Mouse (Mus musculus) intestine, embryonic 15.5 days (tissue): ENCODE results near the gene Prr15l. TPM values are rescaled to one million over a fixed set of nuclear protein-coding genes. Genes with fewer than 3 reads are reported as not detected.

Experiments
- ATAC-seq: fragments of 200-750 bp; cut with Nextera tagmentation; 2 replicates; pipeline ENCODE4 v1.8.0; 2017; ENCODE audit warnings: moderate TSS enrichment, moderate library complexity
- H3K27ac ChIP-seq: fragments of 300-500 bp; sonication (generic); 2 replicates; pipeline ENCODE4 v1.5.1; 2015; ENCODE audit warnings: mild to moderate bottlenecking, inconsistent platforms
- H3K27me3 ChIP-seq: fragments of 300-500 bp; sonication (generic); replicated peaks from 2 replicates; pipeline ENCODE4 v1.6.1; 2015; ENCODE audit warnings: inconsistent platforms
- H3K36me3 ChIP-seq: fragments of 300-500 bp; sonication (generic); 2 replicates; pipeline ENCODE4 v1.6.1; 2015; ENCODE audit warnings: inconsistent platforms
- H3K4me1 ChIP-seq: fragments of 300-500 bp; sonication (generic); replicated peaks from 2 replicates; pipeline ENCODE4 v1.6.1; 2015; ENCODE audit warnings: inconsistent platforms
- H3K4me2 ChIP-seq: fragments of 300-500 bp; sonication (generic); replicated peaks from 2 replicates; pipeline ENCODE4 v1.6.1; 2015; ENCODE audit warnings: mild to moderate bottlenecking, inconsistent platforms
- H3K4me3 ChIP-seq: fragments of 300-500 bp; sonication (generic); replicated peaks from 2 replicates; pipeline ENCODE4 v1.5.1; 2015; ENCODE audit warnings: inconsistent platforms
- H3K9ac ChIP-seq: fragments of 300-500 bp; sonication (generic); 2 replicates; pipeline ENCODE4 v1.6.1; 2015; ENCODE audit warnings: inconsistent platforms
- H3K9me3 ChIP-seq: fragments of 300-500 bp; sonication (generic); 2 replicates; pipeline ENCODE4 v1.6.1; 2016; ENCODE audit warnings: inconsistent platforms
- WGBS: fragments of 180-500 bp; shearing (Covaris S2); methylation state at CpG from one replicate; pipeline ENCODE4 v1.1.7; 2015; 5-methylcytosine and 5-hydroxymethylcytosine counted together
- polyA plus RNA-seq: library from polyadenylated mRNA; unstranded; fragments of >200 nt; fragmentation: Nextera tagmentation; extraction: Ambion mirVana; gene quantifications from 2 replicates; pipeline ENCODE4 v1.2.1, GENCODE M21; 2015

The Prr15l gene
- polyA plus RNA-seq, 1 experiment from 2014 or later = 84.7 TPM

DNA sequence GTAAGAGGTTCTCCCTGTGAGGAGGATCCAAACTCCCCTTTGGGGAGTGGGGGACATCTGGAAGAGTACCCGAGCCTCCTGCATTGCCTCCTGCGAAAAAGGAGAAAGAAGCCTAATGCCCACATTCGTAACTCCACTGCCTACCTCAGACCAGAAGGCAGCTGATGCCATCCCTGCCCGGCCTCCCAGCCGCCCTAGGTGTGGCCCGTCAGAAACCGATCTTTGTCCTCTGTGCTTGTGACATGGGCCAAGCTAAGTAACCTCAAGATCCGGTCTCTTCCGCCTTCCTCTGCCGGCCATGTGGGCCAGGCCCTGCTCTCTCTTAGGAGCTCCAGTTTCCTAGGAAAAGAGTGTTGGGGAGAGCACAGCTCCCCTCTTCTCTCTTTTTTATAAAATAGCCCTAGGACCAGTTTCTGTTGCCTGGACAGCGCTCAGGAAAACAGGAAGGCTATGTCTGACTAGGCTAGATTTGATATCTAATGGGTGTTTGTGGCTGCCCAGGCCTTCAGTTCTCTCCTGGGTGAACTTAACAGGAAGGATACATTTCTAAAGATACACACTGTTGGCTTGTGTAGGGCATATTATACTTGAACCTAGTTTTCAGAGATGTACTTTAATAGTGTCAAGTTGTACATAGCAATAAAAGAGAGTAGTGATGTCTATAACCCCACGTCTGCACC, 2.3 kb upstream of the Prr15l start:
- Histone ChIP-seq H3K4me3 (no peak overlapping the region), H3K4me1 (peaks cover 9% of the 10 kb centered on the region; the same call in 1 of the 2 replicates), H3K9me3 (no peaks in the 10 kb centered on the region), H3K36me3 (no peaks in the 10 kb centered on the region), H3K4me2 (no peak overlapping the region), H3K27ac (peak overlapping the region; percentile 69), H3K27me3 (no peaks in the 10 kb centered on the region), H3K9ac (no peak overlapping the region)
- ATAC-seq = peak; percentile 37
- WGBS = 68% methylated on average over 12 of the region's 12 CpGs

DNA sequence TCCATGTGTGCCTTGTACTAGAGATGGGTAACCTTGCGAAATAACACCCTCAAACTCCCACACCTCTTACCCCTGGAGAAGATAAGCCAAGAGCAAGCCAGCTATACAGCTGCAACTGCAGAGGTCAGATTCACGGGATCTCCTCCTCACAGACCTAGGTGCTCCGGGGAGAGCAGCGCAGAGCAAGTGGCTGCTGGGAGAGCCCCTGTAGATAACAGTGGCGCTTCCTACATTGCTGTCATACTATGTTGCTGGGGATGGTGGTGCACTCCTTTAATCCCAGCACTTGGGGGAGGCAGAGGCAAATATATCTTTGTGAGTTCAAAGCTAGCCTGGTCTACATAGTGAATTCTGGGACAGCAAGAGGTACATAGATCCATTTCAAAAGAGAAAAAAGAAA, 1.3 kb upstream of the Prr15l start:
- peaks cover 11% of the 10 kb centered on the region; the same call in 1 of the 2 replicates for H3K4me1 ChIP-seq
- 79% methylated on average over 5 of the region's 5 CpGs for WGBS
- H3K9me3 ChIP-seq = no peaks in the 10 kb centered on the region
- H3K27me3 ChIP-seq = no peaks in the 10 kb centered on the region
- no peak for ATAC-seq
- no peaks in the 10 kb centered on the region for H3K36me3 ChIP-seq
- H3K4me2 ChIP-seq = no peak overlapping the region
- H3K4me3 ChIP-seq = no peak overlapping the region
- no peak overlapping the region for H3K9ac ChIP-seq
- H3K27ac ChIP-seq = 0 out of 2 replicates have a peak overlapping the region, but pooled peaks have one; percentile 48

DNA sequence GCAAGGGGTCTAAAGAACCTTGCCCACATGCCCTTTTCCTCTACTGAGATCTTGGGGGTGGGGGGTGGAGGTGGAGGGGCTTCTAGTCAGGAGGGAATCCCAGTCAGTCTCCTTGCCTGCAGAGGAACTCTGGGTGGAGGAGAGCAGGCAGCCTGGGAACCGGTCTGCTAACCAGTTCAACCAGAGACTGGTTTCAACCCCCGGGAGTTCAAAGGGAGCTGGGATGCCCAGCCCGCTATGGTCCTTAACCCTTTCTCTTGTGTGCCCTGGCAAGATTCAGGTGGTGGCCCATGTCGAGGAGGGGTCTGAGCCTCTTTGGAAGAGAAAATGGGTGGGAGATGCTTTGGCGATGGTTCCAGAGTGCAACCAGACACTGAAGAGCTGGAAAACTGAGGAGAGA, 787 bp downstream of the Prr15l start:
- 6% methylated on average over 5 of the region's 5 CpGs for whole genome bisulfite sequencing
- no peaks in the 10 kb centered on the region for H3K36me3 ChIP-seq
- 0 out of 2 replicates have a peak overlapping the region, but pooled peaks have one; percentile 62 for H3K9ac ChIP-seq
- no peaks in the 10 kb centered on the region for H3K27me3 ChIP-seq
- peak overlapping the region; percentile 44 for H3K4me3 ChIP-seq
- peaks cover 13% of the 10 kb centered on the region; the same call in 1 of the 2 replicates for H3K4me1 ChIP-seq
- H3K27ac ChIP-seq = peak overlapping the region; percentile 98
- H3K4me2 ChIP-seq = peak overlapping the region; percentile 52
- H3K9me3 ChIP-seq = no peaks in the 10 kb centered on the region
- peak; percentile 80 for ATAC-seq

DNA sequence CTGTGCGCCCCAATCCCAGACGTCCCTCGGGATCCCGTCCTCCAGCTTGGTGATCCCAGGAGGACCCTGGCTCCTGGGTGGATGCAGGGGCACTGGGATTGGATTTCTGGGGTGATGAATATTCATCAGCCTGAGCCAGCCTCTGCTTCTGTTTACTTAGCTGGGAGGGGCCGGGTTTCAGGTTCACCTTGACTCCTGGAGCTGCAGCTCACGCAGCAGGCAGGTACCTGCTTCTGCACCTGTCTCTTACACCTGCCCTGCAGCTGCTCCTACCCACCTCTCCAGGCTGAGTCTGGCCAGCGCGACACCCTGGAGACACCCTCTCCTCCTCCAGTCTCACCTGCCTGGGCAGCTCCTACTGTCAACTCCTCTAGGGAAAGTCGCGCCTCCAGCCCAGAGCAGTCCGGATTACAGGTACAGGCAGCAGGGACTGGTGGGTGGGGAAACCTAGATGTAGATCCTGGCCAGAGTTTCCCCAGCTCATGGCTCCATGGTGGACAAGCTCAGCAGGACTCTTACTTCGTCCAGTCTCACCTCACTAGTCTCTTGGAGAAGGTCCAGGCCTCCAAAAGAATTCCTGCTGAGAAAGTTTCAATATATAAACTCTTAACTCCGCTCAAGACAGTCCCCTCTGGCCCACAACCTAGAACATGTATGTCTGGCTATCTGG, 1.3 kb downstream of the Prr15l start:
- Histone ChIP-seq H3K27me3 (no peaks in the 10 kb centered on the region), H3K36me3 (no peaks in the 10 kb centered on the region), H3K4me2 (peak overlapping the region; percentile 52), H3K9me3 (no peaks in the 10 kb centered on the region), H3K4me1 (peaks cover 16% of the 10 kb centered on the region), H3K27ac (peak overlapping the region; percentile 98), H3K4me3 (peak overlapping the region; percentile 44), H3K9ac (peak overlapping the region; percentile 62)
- WGBS = 10% methylated on average over 13 of the region's 13 CpGs
- peak; percentile 88 for ATAC-seq

DNA sequence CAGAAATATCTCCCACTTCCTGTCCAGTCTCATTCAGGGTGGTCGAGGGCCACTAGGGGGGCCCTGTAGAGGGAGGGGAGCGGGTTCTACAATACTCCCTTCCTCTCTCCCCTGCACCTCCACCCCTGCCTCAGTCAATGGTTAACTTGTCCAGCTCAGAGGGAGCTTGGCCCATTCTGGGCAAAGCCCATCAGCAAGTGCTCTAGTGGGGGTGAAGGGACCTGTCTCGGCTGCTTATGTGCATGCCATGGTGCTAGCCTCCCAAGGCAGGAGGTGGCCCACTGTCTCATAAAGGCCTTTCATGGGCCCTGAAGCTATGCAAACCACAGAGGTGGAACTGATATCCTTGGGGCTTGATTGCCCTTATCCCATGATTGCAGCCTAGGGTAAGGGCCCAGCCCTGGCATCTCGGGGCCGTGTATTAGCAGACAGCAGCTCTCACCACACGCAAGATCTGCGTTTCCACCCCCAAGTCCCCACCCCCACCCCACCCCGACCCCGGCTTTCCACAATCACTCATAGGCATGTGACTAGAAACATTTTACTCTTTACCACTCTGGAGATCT, 1.9 kb downstream of the Prr15l start:
- Histone ChIP-seq H3K4me1 (peaks cover 23% of the 10 kb centered on the region), H3K9me3 (no peaks in the 10 kb centered on the region), H3K4me2 (peak overlapping the region; percentile 52), H3K27me3 (no peaks in the 10 kb centered on the region), H3K9ac (peak overlapping the region; percentile 62), H3K27ac (peak overlapping the region; percentile 98), H3K4me3 (peak overlapping the region; percentile 44), H3K36me3 (no peaks in the 10 kb centered on the region)
- WGBS = 45% methylated on average over 9 of the region's 9 CpGs
- peak; percentile 54 for ATAC-seq

DNA sequence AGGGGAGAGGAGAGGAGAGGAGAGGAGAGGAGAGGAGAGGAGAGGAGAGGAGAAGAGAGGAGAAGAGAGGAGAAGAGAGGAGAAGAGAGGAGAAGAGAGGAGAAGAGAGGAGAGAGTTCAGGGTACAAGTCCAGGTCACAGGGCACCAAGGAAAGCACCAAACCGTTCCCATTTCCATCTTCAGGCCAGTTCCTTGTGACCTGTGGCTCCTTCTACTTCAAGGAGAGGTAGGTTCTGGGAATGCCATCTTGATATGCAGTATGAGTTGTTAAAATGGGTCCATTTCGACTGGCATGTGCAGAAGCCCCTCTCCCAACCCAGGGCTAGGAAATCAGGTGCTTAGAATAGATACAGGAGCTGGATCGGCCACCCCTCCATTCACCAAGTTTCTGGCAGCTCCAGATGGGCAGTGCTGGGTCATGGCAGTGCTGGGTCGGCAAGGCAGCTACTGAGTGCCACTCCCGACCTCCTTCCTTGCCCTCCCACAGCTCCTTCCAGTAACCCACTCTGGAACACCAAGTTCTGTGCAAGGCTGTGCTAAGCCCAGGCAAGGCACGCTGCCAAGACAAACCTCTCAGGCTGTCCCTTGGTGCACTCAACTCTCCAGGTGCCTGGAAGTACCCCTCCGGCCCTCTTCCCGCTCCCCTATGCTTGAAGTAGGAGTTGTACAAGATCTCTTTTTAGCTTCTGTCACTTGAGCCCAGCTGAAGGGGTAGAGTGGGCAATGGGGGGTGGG, 3.6 kb downstream of the Prr15l start:
- Histone ChIP-seq H3K4me3 (peak overlapping the region; percentile 22), H3K4me1 (peaks cover 23% of the 10 kb centered on the region), H3K9me3 (no peaks in the 10 kb centered on the region), H3K9ac (0 out of 2 replicates have a peak overlapping the region, but pooled peaks have one; percentile 13), H3K4me2 (peak overlapping the region; percentile 49), H3K36me3 (no peaks in the 10 kb centered on the region), H3K27me3 (no peaks in the 10 kb centered on the region), H3K27ac (0 out of 2 replicates have a peak overlapping the region, but pooled peaks have one; percentile 32)
- 61% methylated on average over 8 of the region's 8 CpGs for WGBS
- no peak for ATAC-seq

DNA sequence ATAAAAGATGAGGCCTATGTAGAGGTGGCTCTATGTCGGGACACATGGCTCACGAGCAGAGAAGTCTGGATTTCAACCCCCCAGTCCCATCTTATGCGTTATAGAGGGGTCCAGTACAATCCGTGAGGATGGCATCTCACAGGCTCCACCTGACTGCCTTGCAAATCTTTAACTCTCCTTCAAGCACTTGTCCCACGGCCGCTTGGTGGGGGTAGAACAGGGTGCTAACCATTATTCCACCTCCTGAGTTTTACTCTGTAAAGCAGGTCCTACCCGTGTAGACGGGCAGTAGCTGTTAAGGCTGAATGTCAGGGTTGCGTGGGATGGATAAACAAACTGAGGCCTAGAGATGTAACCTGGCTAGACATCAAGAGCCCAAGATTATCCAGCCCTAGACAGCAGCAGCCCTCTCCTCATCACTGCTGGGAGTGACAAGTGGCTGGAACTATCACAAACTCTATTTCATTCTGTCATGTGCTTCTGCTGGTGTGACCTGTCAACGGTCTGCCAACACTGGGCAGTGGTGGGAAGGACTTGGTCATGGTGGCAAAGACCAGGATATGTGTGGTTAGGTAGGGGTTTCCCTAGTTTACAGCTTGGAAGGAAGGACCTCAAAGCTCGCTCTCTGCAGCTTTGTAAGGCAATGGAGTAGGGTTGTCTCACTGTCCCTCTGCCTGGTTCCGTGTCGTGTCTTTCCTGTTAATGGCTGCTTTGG, 5.8 kb downstream of the Prr15l start:
- H3K4me3 ChIP-seq = no peak overlapping the region
- H3K9ac ChIP-seq = no peak overlapping the region
- ATAC-seq = no peak
- peak overlapping the region; percentile 19; the same call in 1 of the 2 replicates for H3K27ac ChIP-seq
- no peaks in the 10 kb centered on the region for H3K27me3 ChIP-seq
- 88% methylated on average over 13 of the region's 13 CpGs for WGBS
- peaks cover 30% of the 10 kb centered on the region for H3K4me1 ChIP-seq
- H3K36me3 ChIP-seq = no peaks in the 10 kb centered on the region
- H3K4me2 ChIP-seq = no peak overlapping the region
- no peaks in the 10 kb centered on the region for H3K9me3 ChIP-seq

DNA sequence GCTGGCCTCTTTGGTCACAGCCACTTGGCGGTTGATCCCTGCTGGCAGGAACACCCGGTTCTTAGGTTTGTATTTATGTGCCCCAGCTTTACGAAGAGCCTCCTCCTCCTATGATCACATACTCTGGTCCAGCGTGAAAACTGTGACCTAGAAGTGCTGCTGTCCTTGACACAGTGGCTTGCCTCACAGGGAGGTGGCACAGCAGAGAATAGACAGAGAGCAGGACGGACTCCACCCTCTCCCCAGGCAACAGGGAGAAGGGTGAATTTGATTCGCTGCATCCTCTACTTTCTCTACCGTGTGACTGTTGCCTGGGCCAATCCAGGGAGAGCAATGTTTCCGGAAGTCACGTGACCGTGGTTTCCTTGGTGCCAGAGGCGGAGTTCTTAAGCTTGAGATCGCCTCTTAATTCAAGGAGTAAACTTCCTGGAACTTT, 7.0 kb downstream of the Prr15l start:
- 17% methylated on average over 12 of the region's 12 CpGs for WGBS
- peak; percentile 85 for ATAC-seq
- H3K4me3 ChIP-seq = peak overlapping the region; percentile 5; the same call in 1 of the 2 replicates
- no peaks in the 10 kb centered on the region for H3K27me3 ChIP-seq
- no peaks in the 10 kb centered on the region for H3K9me3 ChIP-seq
- peak overlapping the region; percentile 83 for H3K27ac ChIP-seq
- peaks cover 36% of the 10 kb centered on the region for H3K4me1 ChIP-seq
- H3K9ac ChIP-seq = no peak overlapping the region
- H3K36me3 ChIP-seq = no peaks in the 10 kb centered on the region
- peak overlapping the region; percentile 48 for H3K4me2 ChIP-seq

DNA sequence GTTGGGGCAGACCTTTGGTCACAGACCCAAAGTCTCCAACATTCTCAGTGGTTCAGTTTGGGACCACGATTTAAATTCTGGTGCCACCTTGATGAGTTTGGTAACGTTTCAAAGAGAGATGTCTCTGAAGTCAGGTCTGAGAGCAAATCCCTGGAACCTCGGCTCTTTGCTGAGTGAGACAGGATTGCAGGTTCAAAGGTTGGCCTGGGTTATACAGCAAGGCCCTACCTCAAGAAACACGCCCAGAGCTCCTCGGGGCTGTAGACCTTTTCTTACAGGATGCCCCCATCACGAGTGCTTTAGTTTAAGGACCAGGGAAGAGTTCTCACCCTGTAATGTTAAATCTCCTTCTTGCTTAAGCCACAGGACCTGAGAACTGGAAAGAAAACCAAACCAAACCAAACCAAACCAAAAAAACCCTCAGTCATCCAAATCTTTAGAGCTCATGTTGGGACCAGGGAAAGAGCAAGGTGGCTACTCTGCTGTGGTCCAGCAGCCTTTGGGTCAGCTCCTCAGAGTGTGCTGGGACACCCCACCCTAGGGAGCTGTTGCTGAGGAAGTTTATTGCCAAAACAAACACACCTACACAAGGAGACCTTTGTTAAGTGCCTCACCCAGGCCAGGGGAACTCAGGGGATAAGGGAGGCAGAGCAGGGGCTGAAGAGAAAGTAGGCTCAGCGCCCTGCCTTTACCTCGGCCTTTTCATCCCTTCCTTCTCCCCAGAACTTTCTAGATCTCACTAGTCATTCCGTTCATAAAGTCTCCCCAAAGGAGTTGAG, 8.2 kb downstream of the Prr15l start:
- H3K9ac ChIP-seq = no peak overlapping the region
- H3K27ac ChIP-seq = peak overlapping the region; percentile 83
- no peaks in the 10 kb centered on the region for H3K27me3 ChIP-seq
- H3K9me3 ChIP-seq = no peaks in the 10 kb centered on the region
- H3K4me1 ChIP-seq = peaks cover 36% of the 10 kb centered on the region
- H3K4me2 ChIP-seq = peak overlapping the region; percentile 48
- ATAC-seq = no peak
- H3K36me3 ChIP-seq = no peaks in the 10 kb centered on the region
- no peak overlapping the region for H3K4me3 ChIP-seq
- WGBS = 64% methylated on average over 9 of the region's 9 CpGs

DNA sequence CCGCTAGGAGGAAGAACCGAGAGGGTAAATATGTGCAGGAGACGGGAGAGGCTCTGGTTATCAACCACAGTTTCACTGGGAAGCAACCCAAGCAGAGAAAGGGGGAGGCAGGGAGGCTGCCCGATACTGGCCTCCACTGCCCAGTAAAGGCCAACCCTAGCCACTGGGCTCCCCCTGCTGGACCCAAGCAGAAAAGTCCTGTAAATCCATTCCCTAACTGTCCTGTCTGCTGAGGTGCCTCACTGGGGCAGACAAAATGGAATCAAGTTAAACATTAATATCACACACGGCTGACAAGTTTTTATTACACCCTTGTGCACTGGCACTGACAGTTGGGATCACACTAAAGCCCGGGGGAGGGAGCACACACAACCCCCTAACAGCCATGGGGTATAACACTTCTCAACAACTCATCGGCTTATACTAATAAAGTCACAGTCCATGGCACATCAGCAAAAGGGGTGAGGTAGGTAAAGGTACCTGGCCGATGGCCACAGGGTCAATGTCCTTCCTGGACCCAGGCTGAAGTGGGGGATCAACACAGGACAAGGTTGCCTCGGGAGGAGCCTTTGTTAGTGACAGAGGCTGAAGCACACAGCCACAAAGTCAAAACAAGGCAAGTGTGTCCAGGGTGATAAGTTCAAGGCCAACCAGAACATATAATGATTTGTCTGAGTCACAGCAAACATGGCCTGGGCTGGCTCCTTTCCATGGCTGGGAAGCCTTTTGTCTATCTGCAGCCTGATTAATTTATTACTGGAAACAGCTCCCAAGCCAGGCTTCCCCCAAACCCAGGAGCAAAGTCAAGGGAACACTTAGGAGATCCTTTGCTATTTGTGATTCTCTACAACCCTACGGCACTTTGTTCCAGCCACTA, 9.9 kb downstream of the Prr15l start:
- no peak overlapping the region for H3K9ac ChIP-seq
- peak; percentile 83 for ATAC-seq
- no peaks in the 10 kb centered on the region for H3K36me3 ChIP-seq
- H3K4me1 ChIP-seq = peaks cover 31% of the 10 kb centered on the region
- no peaks in the 10 kb centered on the region for H3K9me3 ChIP-seq
- no peak overlapping the region for H3K4me3 ChIP-seq
- no peaks in the 10 kb centered on the region for H3K27me3 ChIP-seq
- H3K4me2 ChIP-seq = peak overlapping the region; percentile 18; the same call in 1 of the 2 replicates
- WGBS = 40% methylated on average over 10 of the region's 10 CpGs
- H3K27ac ChIP-seq = peak overlapping the region; percentile 83
